In genomic region chr2:129633982-129634381, GRCm38 (mm10) we compare ENCODE assay signal across 16 mouse cellular contexts. TPM values are rescaled to one million over a fixed set of nuclear protein-coding genes. Genes with fewer than 3 reads are reported as not detected.
DNase-seq lines count a peak whose midpoint lies in the region; ATAC-seq and TF ChIP-seq lines count a peak whose summit lies in the region.
"Had no signal": no experiment of that assay in that cellular context is flagged by ENCODE, and none has a peak within 500 bp of the region (broad histone marks: within the 10 kb centered on the region; RNA-seq: fewer than 3 reads in every experiment).

No protein-coding gene starts in this region.

- ATAC-seq in heart, embryonic 13.5 days (ENCODE audit: extremely low read depth, insufficient number of reproducible peaks, low FRiP score, low TSS enrichment) = no peak
- ATAC-seq in stomach, postnatal 0 days (ENCODE audit: low FRiP score, low TSS enrichment) = no peak
- ATAC-seq: CD4-positive, CD25-positive, alpha-beta regulatory T cell, adult 4 months; forebrain, embryonic 15.5 days; hindbrain, embryonic 16.5 days had no signal

- H3K9ac ChIP-seq in heart, embryonic 13.5 days = no peak overlapping the region
- H3K9ac ChIP-seq in stomach, postnatal 0 days (ENCODE audit: low read length) = no peak overlapping the region
- H3K9ac ChIP-seq: forebrain, embryonic 15.5 days; liver, postnatal 0 days had no signal

- WGBS in heart, embryonic 13.5 days = 30% methylated on average over 3 of the region's 3 CpGs
- WGBS in lung, adult 2 months = 48% methylated on average over 3 of the region's 3 CpGs
- WGBS in stomach, postnatal 0 days = 42% methylated on average over 3 of the region's 3 CpGs

- H3K27ac ChIP-seq in heart, embryonic 13.5 days (replicated peaks) = peak overlapping the region; percentile 46
- H3K27ac ChIP-seq in stomach, postnatal 0 days (replicated peaks) = peak overlapping the region; percentile 84
- H3K27ac ChIP-seq: forebrain, embryonic 15.5 days had no signal

- no peak for TF ChIP-seq EP300 in stomach, postnatal 0 days (optimal IDR thresholded peaks at IDR 0.05)

- TF ChIP-seq CTCF in lung, adult 2 months (IDR thresholded peaks at IDR 0.05; ENCODE audit: insufficient read depth, low read length) = no peak
- TF ChIP-seq CTCF in stomach, postnatal 0 days (IDR thresholded peaks at IDR 0.05; ENCODE audit: low read depth) = no peak

- no peak overlapping the region for H3K4me2 ChIP-seq in heart, embryonic 13.5 days
- H3K4me2 ChIP-seq in stomach, postnatal 0 days (replicated peaks; ENCODE audit: low read depth) = no peak overlapping the region
- H3K4me2 ChIP-seq: forebrain, embryonic 15.5 days; midbrain, embryonic 11.5 days had no signal

- H3K9me3 ChIP-seq in heart, embryonic 13.5 days = no peaks in the 10 kb centered on the region
- H3K9me3 ChIP-seq in stomach, postnatal 0 days (ENCODE audit: control insufficient read depth, low read length) = no peaks in the 10 kb centered on the region
- H3K9me3 ChIP-seq: forebrain, embryonic 15.5 days had no signal

- no peaks in the 10 kb centered on the region for H3K27me3 ChIP-seq in heart, embryonic 13.5 days (replicated peaks)
- no peaks in the 10 kb centered on the region for H3K27me3 ChIP-seq in stomach, postnatal 0 days (ENCODE audit: control insufficient read depth, insufficient read depth, low read length)
- H3K27me3 ChIP-seq: forebrain, embryonic 15.5 days had no signal

- no peak overlapping the region for H3K4me3 ChIP-seq in heart, embryonic 13.5 days
- no peak overlapping the region for H3K4me3 ChIP-seq in lung, adult 2 months (replicated peaks; ENCODE audit: extremely low read depth, low read depth, low read length)
- no peak overlapping the region for H3K4me3 ChIP-seq in stomach, postnatal 0 days (ENCODE audit: low read depth, low read length)
- H3K4me3 ChIP-seq: forebrain, embryonic 15.5 days had no signal

- no peak for TF ChIP-seq POLR2A in lung, adult 2 months (IDR thresholded peaks at IDR 0.05; ENCODE audit: borderline replicate concordance, extremely low read depth, low read depth, low read length)

- DNase-seq in cerebellum, adult 11-12 months = peak; percentile 3
- DNase-seq in cerebellum, adult 8-10 months = no peak
- DNase-seq in heart, postnatal 36 days = no peak
- DNase-seq in lung, adult 2 months = peak; percentile 3
- no peak for DNase-seq in lung, postnatal 36 days
- no peak for DNase-seq in stomach, postnatal 0 days (ENCODE audit: low spot score)
- no peak for DNase-seq in layer of hippocampus, postnatal 25 days (ENCODE audit: extremely low spot score in 1 of 2, low spot score in 1 of 2)
- DNase-seq: cerebellum, postnatal 36 days; retina, postnatal 1 day; thymus, postnatal 25 days had no signal

- peaks cover 26% of the 10 kb centered on the region for H3K4me1 ChIP-seq in heart, embryonic 13.5 days
- H3K4me1 ChIP-seq in lung, adult 2 months (ENCODE audit: control insufficient read depth, insufficient read depth, low read length) = peaks cover 12% of the 10 kb centered on the region
- H3K4me1 ChIP-seq in stomach, postnatal 0 days (replicated peaks; ENCODE audit: control insufficient read depth, insufficient read depth) = no peaks in the 10 kb centered on the region; the same call in 1 of the 2 replicates
- H3K4me1 ChIP-seq: forebrain, embryonic 15.5 days had no signal

- H3K36me3 ChIP-seq in heart, embryonic 13.5 days = peaks cover 28% of the 10 kb centered on the region
- H3K36me3 ChIP-seq in stomach, postnatal 0 days (ENCODE audit: control insufficient read depth, insufficient read depth, low read length) = no peaks in the 10 kb centered on the region

- intact Hi-C loops in heart, postnatal 36 days (cut with DNase I) = loop anchor here (5.0 kb wide), 1 partner anchor 42 kb away; the partner anchor contains the start of gene Sirpa

RNA-seq across cellular contexts. Expression of gene Sirpa, which starts 41.3 kb away (rescaled TPM):
- 14.4 and 17.6 TPM in 2 replicates for polyA plus RNA-seq in heart, embryonic 13.5 days (2015; fragmentation: Nextera tagmentation; extraction: Ambion mirVana)
- 10 to 100 TPM; 27.0 to 32.2 TPM for total RNA-seq in heart, postnatal 36 days (2021)
- 78.2 and 94.2 TPM in 2 replicates for polyA plus RNA-seq in lung, adult 2 months (2012; rRNA removed)
- polyA plus RNA-seq in stomach, postnatal 0 days (2015; fragmentation: Nextera tagmentation; extraction: Ambion mirVana) = 13.2 and 14.7 TPM in 2 replicates
- 100 to 1,000 TPM; 284 to 286 TPM for total RNA-seq in layer of hippocampus, postnatal 25 days (2021)

Comparison
In these comparisons a context has a peak if more than half of its experiments do, and no peak if none do; other contexts are left out.
1. DNase-seq: peak in cerebellum, adult 11-12 months (single experiment) and lung, adult 2 months (single experiment); none in cerebellum, adult 8-10 months (single experiment), heart, postnatal 36 days (0 of 2), lung, postnatal 36 days (single experiment), stomach, postnatal 0 days (single experiment) and layer of hippocampus, postnatal 25 days (0 of 2).